Mouse (Mus musculus) left cerebral cortex, postnatal 10 days (tissue): ENCODE data around the gene Arfgef2. TPM values are rescaled to one million over a fixed set of nuclear protein-coding genes. Genes with fewer than 3 reads are reported as not detected.

Source experiments
- total RNA-seq, 2 experiments: library from RNA; stranded (reverse); gene quantifications; 2 replicates each; pipeline ENCODE4 v1.2.3; 2021

Arfgef2 gene
- total RNA-seq, 2 experiments from 2014 or later = 39.5 to 44.2 TPM

Other genes starting within 250 kb of the Arfgef2 start
- gene Prex1, start 91.8 kb upstream of the Arfgef2 start, total RNA-seq = 100 to 1,000 TPM in 1 of 2 experiments, 10 to 100 TPM in 1; 90.8 to 102 TPM
- gene Trp53rkb, start 13.1 kb upstream of the Arfgef2 start, total RNA-seq = 1 to 10 TPM; 6.5 to 8.8 TPM
- 10 to 100 TPM; 73.5 to 76.0 TPM for gene Cse1l, start 100.5 kb downstream of the Arfgef2 start, total RNA-seq
- gene Stau1, start 190.7 kb downstream of the Arfgef2 start, total RNA-seq = 10 to 100 TPM; 75.1 to 75.9 TPM
- gene Ddx27, start 209.6 kb downstream of the Arfgef2 start, total RNA-seq = 10 to 100 TPM; 34.9 to 40.6 TPM